ENCODE assay signal across 7 mouse cellular contexts in genomic region chr11:58093021-58093528, GRCm38 (mm10). TPM values are rescaled to one million over a fixed set of nuclear protein-coding genes. Genes with fewer than 3 reads are reported as not detected.
A peak's percentile ranks its signal among the peaks of the same experiment; 100 is the strongest.
DNase-seq lines count a peak whose midpoint lies in the region; ATAC-seq and TF ChIP-seq lines count a peak whose summit lies in the region.

TSS of gene Gm12248 (minus strand) at chr11:58093134.

- peak within 1 kb of the TSS; percentile 50 for H3K4me2 ChIP-seq in kidney, embryonic 16.5 days (replicated peaks; ENCODE audit: low read depth, low read length)

- 15% methylated on average over 12 of the region's 12 CpGs for WGBS in kidney, embryonic 16.5 days

- H3K4me3 ChIP-seq in G1E (ENCODE audit: low read depth, low read length) = peak within 1 kb of the TSS; percentile 69
- peak within 1 kb of the TSS; percentile 25 for H3K4me3 ChIP-seq in kidney, embryonic 16.5 days (ENCODE audit: low read length)

- intact Hi-C loops in left cerebral cortex, postnatal 25 days (cut with DNase I) = no loop called here

- peaks cover 24% of the 10 kb centered on the region for H3K4me1 ChIP-seq in G1E (ENCODE audit: insufficient read depth, low read depth, low read length)
- peaks cover 15% of the 10 kb centered on the region for H3K4me1 ChIP-seq in kidney, embryonic 16.5 days (ENCODE audit: insufficient read depth, low read length)

- no peak within 1 kb of the TSS for H3K27ac ChIP-seq in kidney, embryonic 16.5 days (ENCODE audit: low read length)

- H3K36me3 ChIP-seq in G1E (replicated peaks) = no peaks in the 10 kb centered on the region
- H3K36me3 ChIP-seq in kidney, embryonic 16.5 days (ENCODE audit: insufficient read depth, low read length) = no peaks in the 10 kb centered on the region

- peak within 1 kb of the TSS; percentile 42; the same call in 1 of the 2 replicates for H3K9ac ChIP-seq in kidney, embryonic 16.5 days (replicated peaks; ENCODE audit: low read length)

- peak; percentile 82 for ATAC-seq in G1E (ENCODE audit: extremely low read depth, insufficient number of reproducible peaks, low FRiP score, poor library complexity, severe bottlenecking)
- ATAC-seq in kidney, embryonic 16.5 days (ENCODE audit: low FRiP score, low TSS enrichment) = peak; percentile 79

- DNase-seq in G1E (ENCODE audit: low spot score) = peak; percentile 71
- peak; percentile 67 for DNase-seq in adrenal gland, adult 2 months
- peak; percentile 65 to 72 for DNase-seq in heart, adult 18-20 months
- peak; percentile 37 for DNase-seq in lung, postnatal 25 days (ENCODE audit: low spot score)
- no peak for DNase-seq in cerebellum, adult 9-11 months
- DNase-seq in left cerebral cortex, postnatal 25 days (ENCODE audit: low spot score in 2 of 2) = no peak

- no peaks in the 10 kb centered on the region for H3K9me3 ChIP-seq in G1E (replicated peaks)
- no peaks in the 10 kb centered on the region for H3K9me3 ChIP-seq in kidney, embryonic 16.5 days (ENCODE audit: low read length)

- no peak for TF ChIP-seq CTCF in G1E (IDR thresholded peaks at IDR 0.05; ENCODE audit: low read depth, low read length)

- no peaks in the 10 kb centered on the region for H3K27me3 ChIP-seq in G1E (ENCODE audit: insufficient read depth, low read length)
- H3K27me3 ChIP-seq in kidney, embryonic 16.5 days (ENCODE audit: insufficient read depth, low read length) = no peaks in the 10 kb centered on the region

RNA-seq across cellular contexts. Expression of gene Gm12248, which starts in this region (rescaled TPM):
- total RNA-seq in G1E (2014; fragmentation: Nextera tagmentation) (0.90 and 2.5 TPM in 2 replicates), G1E (2017) (0.76 TPM in 1 of 2 replicates, not detected in the other)
- 0.05 TPM in 1 of 2 replicates, not detected in the other for polyA plus RNA-seq in G1E (2012)
- total RNA-seq in adrenal gland, adult 2 months (2021) = 1 to 10 TPM in 1 of 2 experiments, not detected in 1; 3.9 TPM
- 2.9 and 4.4 TPM in 2 replicates for polyA plus RNA-seq in adrenal gland, adult 2 months (2012; rRNA removed)
- not detected for total RNA-seq in heart, adult 18-20 months (2021)
- polyA plus RNA-seq in kidney, embryonic 16.5 days (2015; fragmentation: Nextera tagmentation; extraction: Ambion mirVana) = not detected in 2 replicates
- total RNA-seq in left cerebral cortex, postnatal 25 days (2021) = not detected

Comparison
In these comparisons a context has a peak if more than half of its experiments do, and no peak if none do; other contexts are left out.
1. Peak in DNase-seq in heart, adult 18-20 months; RNA of the gene not detected or under 1 TPM.
2. Peak in ATAC-seq, H3K4me3 ChIP-seq, H3K9ac ChIP-seq and H3K4me2 ChIP-seq in kidney, embryonic 16.5 days; RNA of the gene not detected or under 1 TPM.
3. DNase-seq: peak in G1E (single experiment), adrenal gland, adult 2 months (single experiment) and lung, postnatal 25 days (single experiment); none in cerebellum, adult 9-11 months (single experiment) and left cerebral cortex, postnatal 25 days (0 of 2).